Mouse (Mus musculus): Measurements from ENCODE around the gene Rbbp4.
"Not testable (repeated sequence)": the region's sequence is repeated elsewhere in the genome, so short reads cannot be mapped to it uniquely, and the experiment has no call there.

Gene Rbbp4

GRCm38 (mm10) chr4:129335216-129336074, at the start of gene Rbbp4, which contains the start of gene Zbtb8os:
TSS of gene Rbbp4 (minus strand) at chr4:129335370.
TSS of gene Zbtb8os (plus strand) at chr4:129335695.
- peak; percentile 100 for DNase-seq (ENCODE audit: low spot score)

GRCm38 (mm10) chr4:129384440-129384839, 49.3 kb upstream of the Rbbp4 start:
- DNase-seq (ENCODE audit: low spot score) = no peak

- DNase-seq (ENCODE audit: low spot score) = no peak
Measured at GRCm38 (mm10) chr4:129383586-129383985, 48.4 kb upstream of the Rbbp4 start.

GRCm38 (mm10) chr4:129382488-129382887, 47.3 kb upstream of the Rbbp4 start:
- no peak for DNase-seq (ENCODE audit: low spot score)

GRCm38 (mm10) chr4:129382029-129382428, 46.9 kb upstream of the Rbbp4 start:
- no peak for DNase-seq (ENCODE audit: low spot score)

- DNase-seq (ENCODE audit: low spot score) = no peak
Measured at GRCm38 (mm10) chr4:129381148-129381547, 46.0 kb upstream of the Rbbp4 start.

- DNase-seq (ENCODE audit: low spot score) = no peak
Measured at GRCm38 (mm10) chr4:129379805-129380204, 44.6 kb upstream of the Rbbp4 start.

- DNase-seq (ENCODE audit: low spot score) = peak; percentile 76
Measured at GRCm38 (mm10) chr4:129377601-129378390, 42.6 kb upstream of the Rbbp4 start, which contains the start of gene Zbtb8a. TSS of gene Zbtb8a (minus strand) at chr4:129378116.

- peak; percentile 65 for DNase-seq (ENCODE audit: low spot score)
Measured at GRCm38 (mm10) chr4:129376961-129377545, 41.9 kb upstream of the Rbbp4 start.

- DNase-seq (ENCODE audit: low spot score) = no peak
Measured at GRCm38 (mm10) chr4:129375821-129376220, 40.7 kb upstream of the Rbbp4 start.

- no peak for DNase-seq (ENCODE audit: low spot score)
Measured at GRCm38 (mm10) chr4:129375000-129375399, 39.8 kb upstream of the Rbbp4 start.

GRCm38 (mm10) chr4:129374219-129374755, 39.1 kb upstream of the Rbbp4 start:
- DNase-seq (ENCODE audit: low spot score) = no peak

GRCm38 (mm10) chr4:129373202-129373976, 38.2 kb upstream of the Rbbp4 start:
- DNase-seq (ENCODE audit: low spot score) = no peak

- DNase-seq (ENCODE audit: low spot score) = no peak
Measured at GRCm38 (mm10) chr4:129371391-129371790, 36.2 kb upstream of the Rbbp4 start.

GRCm38 (mm10) chr4:129365224-129365623, 30.1 kb upstream of the Rbbp4 start:
- DNase-seq (ENCODE audit: low spot score) = no peak

- no peak for DNase-seq (ENCODE audit: low spot score)
Measured at GRCm38 (mm10) chr4:129364379-129364778, 29.2 kb upstream of the Rbbp4 start.

- no peak for DNase-seq (ENCODE audit: low spot score)
Measured at GRCm38 (mm10) chr4:129363463-129363862, 28.3 kb upstream of the Rbbp4 start.

- DNase-seq (ENCODE audit: low spot score) = no peak
Measured at GRCm38 (mm10) chr4:129362771-129363170, 27.6 kb upstream of the Rbbp4 start.

GRCm38 (mm10) chr4:129362238-129362637, 27.1 kb upstream of the Rbbp4 start:
- DNase-seq (ENCODE audit: low spot score) = not testable (repeated sequence)

- DNase-seq (ENCODE audit: low spot score) = no peak
Measured at GRCm38 (mm10) chr4:129357613-129358163, 22.5 kb upstream of the Rbbp4 start.

GRCm38 (mm10) chr4:129354236-129354635, 19.1 kb upstream of the Rbbp4 start:
- no peak for DNase-seq (ENCODE audit: low spot score)

Data from embryo, embryonic 10.5 days (tissue).